Mouse (Mus musculus) frontal cortex, adult 2 months (tissue): Measurements from ENCODE around the gene Hist2h2ac. TPM values are rescaled to one million over a fixed set of nuclear protein-coding genes. Genes with fewer than 3 reads are reported as not detected.
"Not testable (repeated sequence)": the region's sequence is repeated elsewhere in the genome, so short reads cannot be mapped to it uniquely, and the experiment has no call there.

Experiments used
- DNase-seq, 2 experiments: peaks; one replicate each; pipeline ENCODE4 v3.0.0; 2022; ENCODE audit warnings: low spot score in 1 of 2; ENCODE audit errors: extremely low spot score in 1 of 2
- polyA plus RNA-seq: library from polyadenylated mRNA; depleted of rRNA; stranded (reverse); fragments of >200 nt; gene quantifications from 2 replicates; pipeline ENCODE4 v1.2.3, GENCODE M21; 2012

Gene Hist2h2ac
- polyA plus RNA-seq, 1 experiment, result 1.9 TPM

DNA sequence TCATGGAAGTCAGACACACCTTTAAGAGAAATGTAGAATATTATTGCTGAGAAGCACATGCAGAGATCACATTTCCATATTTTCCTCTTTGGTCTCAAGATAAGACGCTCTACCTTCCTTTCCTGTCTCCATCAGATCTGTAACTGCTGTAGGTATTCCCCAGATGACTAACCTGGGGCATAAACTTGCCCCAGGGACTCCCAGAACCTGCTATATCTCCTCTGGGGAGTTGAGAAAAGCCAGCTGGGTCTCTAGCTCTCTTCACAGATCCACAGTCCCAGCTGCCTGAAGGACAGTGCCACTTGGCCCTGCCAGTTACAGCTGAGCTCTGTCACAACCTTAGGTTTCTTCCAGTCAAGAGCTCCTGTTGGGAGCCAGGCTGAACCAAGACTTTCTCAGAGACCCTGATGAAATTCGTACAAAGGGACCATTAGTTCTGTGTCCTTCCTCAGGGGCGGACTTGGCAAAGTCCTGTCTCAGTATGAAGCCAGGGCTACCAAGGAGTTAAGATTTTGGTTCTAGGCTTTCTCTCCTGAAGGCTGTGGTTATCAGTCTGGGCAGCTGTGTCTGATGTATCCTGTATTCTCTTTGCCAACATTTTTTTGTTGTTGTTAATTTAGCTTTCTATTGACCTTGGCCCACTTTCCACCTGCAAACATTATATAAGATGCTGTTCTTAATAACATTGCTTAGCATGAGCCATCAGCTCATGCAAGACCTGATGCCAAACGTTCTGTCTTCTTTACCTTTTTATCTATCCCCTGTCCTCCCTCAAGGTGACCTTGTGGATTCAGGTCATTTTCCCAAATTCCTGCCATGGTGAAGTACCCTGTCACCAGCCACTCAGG is 10.5 kb upstream of the Hist2h2ac start:
- DNase-seq, result no peak

DNA sequence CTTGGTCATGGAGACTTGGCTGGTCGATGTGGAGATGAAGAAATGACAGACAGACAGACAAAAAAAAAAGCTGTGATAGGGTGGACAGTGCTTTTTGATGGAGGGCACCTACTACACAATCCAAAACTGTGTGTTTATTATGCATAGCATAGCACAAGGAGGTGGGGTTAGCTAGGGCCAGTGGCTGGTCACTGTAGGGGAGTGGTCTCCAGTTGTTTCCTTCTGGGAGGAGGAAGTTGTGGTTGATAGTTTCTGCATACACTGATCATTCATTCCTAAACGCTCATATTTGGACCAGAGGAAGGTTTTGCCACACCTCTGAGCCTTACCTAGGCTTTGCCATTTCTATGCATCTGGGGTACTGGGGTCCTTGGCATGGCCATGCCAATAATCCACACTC is 9.7 kb upstream of the Hist2h2ac start:
- no peak for DNase-seq

- no peak for DNase-seq
Measured at GRCm38 (mm10) chr3:96228828-96229227, 8.1 kb upstream of the Hist2h2ac start.

GRCm38 (mm10) chr3:96226695-96227648 is 6.3 kb upstream of the Hist2h2ac start:
- DNase-seq, result no peak

DNA sequence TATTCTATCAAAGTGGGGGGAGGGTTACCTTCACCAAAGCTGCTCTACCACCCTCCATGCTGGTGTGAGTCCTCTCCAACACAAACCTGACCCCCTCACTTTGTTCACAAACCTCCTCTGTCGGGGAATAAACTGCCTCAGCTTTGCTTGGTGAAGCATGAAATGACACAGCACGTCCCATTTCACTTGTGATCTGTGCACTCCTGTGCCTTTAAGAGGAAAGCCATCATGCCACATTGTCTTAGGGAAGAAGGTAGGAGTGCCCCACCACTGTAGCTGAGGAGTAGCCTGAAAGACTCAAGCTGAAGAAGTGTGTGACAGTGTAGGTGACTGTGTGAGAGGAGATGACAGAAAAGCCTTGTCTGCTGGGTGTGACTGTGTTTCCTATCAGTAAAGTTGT is 4.7 kb upstream of the Hist2h2ac start:
- DNase-seq, result no peak

- no peak for DNase-seq
Measured at GRCm38 (mm10) chr3:96222774-96223173, 2.1 kb upstream of the Hist2h2ac start.

DNA sequence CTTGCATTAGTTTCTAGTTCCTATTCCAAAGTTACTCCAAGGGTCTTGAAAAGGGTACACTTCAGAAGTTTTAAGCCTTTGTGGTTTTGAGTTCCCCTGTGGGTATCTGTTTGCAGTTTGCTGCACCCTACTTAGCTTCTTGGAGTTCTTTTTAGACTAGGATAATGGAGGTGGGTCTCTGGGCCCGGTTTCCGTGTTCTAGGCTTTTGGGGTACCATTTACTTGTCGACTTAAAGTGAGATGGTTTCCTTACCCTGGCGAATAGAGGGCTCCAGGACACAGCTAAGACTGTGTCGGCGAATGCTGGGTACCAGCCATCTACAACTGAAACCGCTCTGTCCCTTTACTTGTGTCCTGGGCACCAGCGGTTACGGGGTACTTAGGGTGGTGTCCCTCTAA is 959 bp upstream of the Hist2h2ac start:
- DNase-seq, result no peak

GRCm38 (mm10) chr3:96220131-96220764 is 432 bp downstream of the Hist2h2ac start:
- DNase-seq, result not testable (repeated sequence)

DNA sequence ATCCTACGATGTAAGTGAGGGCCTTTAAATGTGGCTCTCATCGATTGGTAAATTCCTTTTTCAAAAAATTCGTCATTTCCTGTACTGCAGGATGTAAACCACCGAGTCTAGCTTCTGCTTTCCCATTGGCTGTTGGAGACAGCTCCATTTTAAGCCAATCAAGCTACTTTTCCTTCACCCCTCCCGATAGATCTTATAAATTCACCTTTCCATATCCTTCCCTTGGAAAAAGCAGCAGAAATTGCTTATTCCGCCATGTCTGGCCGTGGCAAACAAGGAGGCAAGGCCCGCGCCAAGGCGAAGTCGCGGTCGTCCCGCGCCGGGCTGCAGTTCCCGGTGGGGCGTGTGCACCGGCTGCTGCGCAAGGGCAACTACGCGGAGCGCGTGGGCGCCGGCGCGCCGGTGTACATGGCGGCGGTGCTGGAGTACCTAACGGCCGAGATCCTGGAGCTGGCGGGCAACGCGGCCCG is 984 bp downstream of the Hist2h2ac start, which contains the start of the genes Bola1 and Hist2h2ab:
Bola1 (minus strand) TSS at position 49 of the 470 bp plus-strand sequence.
Hist2h2ab (plus strand) TSS at position 205 of the 470 bp plus-strand sequence.
- DNase-seq, result peak; percentile 86 to 89

GRCm38 (mm10) chr3:96219191-96219641 is 1.5 kb downstream of the Hist2h2ac start:
- DNase-seq, result no peak

DNA sequence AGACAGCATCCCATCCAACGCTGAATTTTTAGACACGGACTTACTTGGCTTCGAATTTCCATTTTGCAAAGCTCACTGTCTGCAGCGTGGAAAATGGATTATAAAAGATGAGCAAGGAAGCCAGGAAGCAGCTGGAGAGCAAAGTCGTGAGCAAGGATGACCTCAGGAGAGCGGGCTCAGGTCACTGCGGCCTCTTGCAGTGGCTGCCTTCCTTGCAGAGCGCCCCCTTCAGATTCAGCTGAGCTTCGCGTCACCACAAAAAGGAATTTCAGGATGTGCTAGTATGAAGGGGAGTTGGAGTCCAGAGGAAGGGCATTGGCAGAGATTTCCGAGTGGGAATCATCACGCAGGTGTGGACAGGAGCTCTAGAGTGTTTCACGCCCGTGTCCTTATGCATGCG is 11.4 kb downstream of the Hist2h2ac start:
- DNase-seq, result no peak

DNA sequence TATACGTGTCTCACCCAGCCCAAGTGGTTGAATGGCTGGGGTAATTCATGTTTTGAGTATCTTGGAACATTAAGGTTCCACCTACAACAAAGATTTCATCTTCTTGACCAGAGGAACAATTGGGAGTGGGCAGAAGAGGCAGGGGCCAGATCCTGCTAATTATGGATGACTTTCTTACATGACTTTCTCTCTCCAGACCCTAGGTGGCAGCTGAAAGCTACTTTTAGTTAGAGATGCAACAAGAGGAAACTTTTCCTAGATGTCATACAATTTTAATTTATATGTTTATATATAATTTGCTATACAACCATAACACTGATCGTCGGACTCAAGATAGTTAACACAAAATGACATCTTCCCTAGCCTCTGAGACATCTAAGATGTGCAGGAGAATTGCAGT is 12.9 kb downstream of the Hist2h2ac start:
- no peak for DNase-seq

DNA sequence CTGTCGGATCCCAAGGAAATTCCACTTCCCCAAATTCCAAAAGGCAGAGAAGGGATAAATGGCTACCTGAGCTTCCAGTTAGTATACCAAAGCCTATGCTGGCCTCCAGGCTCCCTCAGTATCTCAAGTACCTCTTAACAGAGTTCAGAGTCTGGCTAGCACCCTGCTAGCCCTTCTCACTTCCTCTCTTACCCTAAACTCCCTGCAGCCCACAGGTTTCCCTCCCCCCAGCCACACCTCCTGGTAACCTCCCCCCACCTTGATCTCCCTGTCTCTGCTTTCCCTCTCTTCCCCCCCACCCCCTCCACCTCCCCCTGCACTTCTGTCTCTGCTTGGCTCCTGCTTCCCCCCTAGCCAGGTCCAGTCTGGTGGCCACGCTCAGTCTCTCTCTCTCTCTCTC is 20.9 kb downstream of the Hist2h2ac start:
- no peak for DNase-seq

GRCm38 (mm10) chr3:96198601-96199251 is 22.0 kb downstream of the Hist2h2ac start:
- not testable (repeated sequence) for DNase-seq

DNA sequence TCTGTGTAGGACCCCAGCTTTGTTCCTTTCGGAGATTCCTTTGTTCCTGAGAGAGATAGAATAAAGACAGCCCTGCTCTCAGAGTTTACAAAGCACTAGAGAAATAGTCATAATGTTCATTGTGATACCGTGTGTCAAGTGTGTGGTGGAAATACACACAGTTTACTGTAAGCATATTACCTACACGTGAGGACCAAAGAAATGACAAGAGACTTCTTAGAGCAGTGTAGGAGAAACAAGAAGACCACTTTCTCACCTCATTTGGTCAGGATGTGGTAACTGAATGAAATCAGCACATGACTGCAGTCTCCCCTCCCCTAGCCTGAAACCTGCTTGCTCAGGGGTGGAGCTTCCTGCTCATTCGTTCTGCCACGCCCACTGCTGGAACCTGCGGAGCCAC is 22.5 kb downstream of the Hist2h2ac start:
- DNase-seq, result no peak

- DNase-seq, result peak; percentile 91 to 95
Measured at GRCm38 (mm10) chr3:96197129-96197749, 23.4 kb downstream of the Hist2h2ac start.

DNA sequence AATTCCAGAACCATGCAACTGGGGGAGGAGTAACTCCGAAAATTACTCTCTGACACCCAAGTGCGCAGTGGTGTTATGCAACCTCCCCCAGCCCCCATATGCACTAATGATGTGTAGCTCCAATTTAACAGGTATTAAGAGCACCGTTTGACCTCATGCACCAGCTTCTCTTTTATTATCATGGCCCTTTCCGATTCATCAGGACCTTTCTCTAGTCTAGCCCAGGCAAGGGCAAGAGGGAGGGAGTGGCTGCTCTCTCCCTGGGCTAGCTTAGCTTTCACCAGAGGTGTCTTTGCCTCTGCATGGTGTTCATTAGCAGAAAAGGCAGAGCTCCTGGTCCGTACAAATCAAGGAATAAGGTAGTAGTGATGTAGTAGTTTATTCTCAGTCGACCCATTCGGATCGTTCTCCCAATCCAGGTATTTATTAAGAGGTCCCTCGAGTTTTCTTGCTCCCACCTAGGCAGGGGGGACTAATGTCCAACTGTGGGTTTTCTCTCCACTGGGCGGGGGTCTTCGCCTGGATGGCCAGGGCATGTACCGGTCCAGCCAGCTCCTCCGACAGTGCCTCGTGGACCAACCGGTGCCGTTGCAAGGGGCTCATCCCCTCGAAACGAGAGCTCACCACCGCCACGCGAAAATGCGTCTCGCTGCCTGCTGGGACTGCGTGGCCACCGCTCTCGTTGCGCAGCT is 24.1 kb downstream of the Hist2h2ac start:
- DNase-seq, result peak in 1 of 2 experiments; percentile 48

DNA sequence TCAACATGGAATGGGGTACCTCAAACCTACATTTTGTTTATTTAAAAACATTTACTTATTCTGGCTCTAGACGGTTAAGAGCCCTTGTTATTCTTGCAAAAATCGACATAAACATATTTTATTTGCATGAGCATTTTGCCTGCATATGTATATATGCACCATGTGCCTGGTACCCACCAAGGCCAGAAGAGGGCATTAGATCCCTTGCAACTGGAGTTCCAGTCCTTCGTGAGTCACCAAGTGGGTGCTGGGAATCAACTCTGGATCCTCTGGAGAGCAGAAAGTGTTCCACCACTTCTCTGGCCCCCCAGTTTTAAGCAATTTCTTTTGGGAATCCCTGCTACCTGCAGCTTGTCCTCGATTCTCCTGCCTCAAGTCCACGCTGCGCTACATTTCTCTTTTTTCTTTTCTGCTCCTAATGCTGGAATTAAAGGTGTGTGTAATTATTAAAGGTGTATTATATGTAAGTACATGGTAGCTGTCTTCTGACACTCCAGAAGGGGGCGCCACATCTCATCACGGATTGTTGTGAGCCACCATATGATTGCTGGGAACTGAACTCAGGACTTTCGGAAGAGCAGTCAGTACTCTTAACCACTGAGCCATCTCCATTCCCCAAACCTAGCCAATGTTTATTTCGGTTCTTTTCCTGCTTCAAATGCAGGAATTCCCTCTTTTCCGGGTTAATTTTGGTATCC is 24.9 kb downstream of the Hist2h2ac start:
- no peak for DNase-seq
